Mouse (Mus musculus) ovary, adult 2 months (tissue): ENCODE measurements around the gene Gpsm2. TPM values are rescaled to one million over a fixed set of nuclear protein-coding genes. Genes with fewer than 3 reads are reported as not detected.

Experiments
- polyA plus RNA-seq: library from polyadenylated mRNA; depleted of rRNA; stranded (reverse); fragments of >200 nt; gene quantifications from 2 replicates; pipeline ENCODE4 v1.2.3, GENCODE M21; 2012; rRNA removed

The Gpsm2 gene
- 3.4 and 3.5 TPM in 2 replicates for polyA plus RNA-seq

DNA sequence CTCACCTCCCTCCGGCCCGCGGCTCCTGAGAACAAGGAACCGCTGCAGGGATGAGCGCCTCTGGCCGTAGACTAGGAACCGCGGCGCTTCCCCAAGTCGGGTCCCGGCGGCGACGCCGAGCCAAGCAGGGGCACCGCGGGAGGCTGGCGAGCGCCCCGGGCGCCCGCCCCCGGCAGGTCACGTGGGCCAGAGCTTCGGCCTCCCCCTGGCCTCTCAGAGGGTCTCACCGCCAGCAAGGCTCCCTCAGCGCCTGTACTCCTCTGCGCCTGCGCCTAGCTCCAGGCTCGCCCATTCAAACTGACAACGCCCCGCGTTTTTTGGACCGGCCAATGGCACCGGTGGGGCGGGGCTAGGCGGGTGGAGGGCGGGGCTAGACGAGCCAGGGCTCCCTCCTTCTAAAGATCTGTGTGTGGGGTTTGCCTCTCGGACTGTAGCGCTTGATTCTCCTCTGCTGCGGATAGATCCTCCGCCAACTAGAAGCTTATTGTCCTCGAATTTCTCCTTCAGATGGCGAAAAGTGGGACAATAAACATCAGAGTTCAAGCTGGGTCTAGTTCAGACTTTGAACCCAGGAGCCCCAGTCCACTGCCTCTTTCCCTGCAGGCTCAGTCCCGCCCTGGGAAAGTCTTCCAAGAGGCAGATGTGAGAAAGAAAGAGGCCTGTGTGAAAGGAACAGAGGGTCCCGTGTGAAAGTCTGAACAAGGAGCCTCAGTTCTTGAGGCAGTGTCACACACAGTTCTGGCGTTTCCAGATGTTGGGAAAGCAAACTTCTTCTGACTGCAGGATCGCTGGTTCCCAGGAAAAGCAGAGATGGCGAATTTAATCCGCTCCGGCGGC is at the start of gene Gpsm2:
TSS of gene Gpsm2 (minus strand) at position 274 of the 837 bp plus-strand sequence.

DNA sequence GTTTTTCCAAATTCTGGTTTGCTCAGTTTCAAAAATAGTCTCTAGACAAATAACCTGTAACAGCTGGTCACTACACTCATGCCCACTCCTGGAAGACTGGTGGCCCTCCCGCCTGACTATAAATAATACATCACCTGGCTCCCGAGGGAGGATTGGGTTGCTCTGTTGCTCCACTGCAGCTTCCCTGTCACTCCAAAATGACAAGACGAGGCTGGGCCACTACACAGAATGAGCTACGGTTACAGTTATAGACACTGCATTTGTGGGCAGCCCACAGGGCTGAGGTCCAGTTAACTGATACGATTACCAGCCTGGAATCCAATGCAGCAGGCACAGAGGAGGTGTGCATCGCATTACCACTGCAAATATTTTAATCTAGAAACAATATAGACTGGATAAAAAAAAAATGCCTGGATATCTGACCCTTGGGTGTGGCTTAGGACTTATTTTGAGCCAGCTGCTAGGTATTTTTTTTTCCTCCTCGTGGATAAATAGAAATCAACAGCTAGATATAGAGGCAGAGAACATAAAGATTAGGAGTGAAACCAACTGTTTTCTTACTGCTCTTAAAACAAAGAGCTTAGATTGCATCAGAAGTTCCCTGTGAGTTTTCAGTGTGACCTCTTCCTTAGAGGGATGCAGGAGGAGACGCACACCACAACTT is 17.1 kb upstream of the Gpsm2 start, which contains the start of gene Aknad1:
TSS of gene Aknad1 (plus strand) at position 614 of the 664 bp plus-strand sequence.

DNA sequence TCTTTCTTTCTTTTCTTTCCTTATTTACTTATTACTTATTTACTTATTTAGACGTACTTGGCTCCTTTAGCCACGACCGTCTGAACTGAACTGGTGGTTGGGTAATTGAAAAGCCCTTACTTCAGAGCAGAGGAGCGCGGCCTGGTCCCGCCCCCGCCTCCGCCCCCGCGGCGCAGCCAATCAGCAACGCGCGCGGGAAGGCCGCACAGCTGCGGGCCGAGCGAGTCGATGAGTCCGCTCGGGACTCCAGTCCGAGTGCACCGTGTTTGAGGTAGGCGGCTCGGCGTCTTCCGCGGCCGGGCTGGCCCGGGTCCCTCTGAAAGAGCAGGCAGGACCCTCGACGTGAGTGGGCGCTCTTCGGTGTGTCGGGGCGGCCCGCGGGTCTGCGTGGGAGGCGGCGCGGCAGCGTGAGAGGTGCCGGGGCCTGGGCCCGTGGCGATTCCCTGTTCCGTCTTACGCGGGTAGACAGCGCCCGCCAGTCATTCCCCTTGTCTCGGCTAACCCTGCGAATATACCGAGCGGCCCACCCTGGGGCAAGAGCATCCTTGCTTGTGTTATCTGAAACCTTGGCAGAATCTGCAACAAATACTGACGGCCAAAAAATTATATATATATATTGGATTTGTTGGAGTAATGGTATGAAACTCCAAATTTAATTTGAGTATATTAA is 68.3 kb downstream of the Gpsm2 start, which contains the start of gene Clcc1:
TSS of gene Clcc1 (plus strand) at position 204 of the 670 bp plus-strand sequence.

Other genes starting within 250 kb of the Gpsm2 start
- gene 1700013F07Rik, start 188.2 kb downstream of the Gpsm2 start, polyA plus RNA-seq, result 2.6 and 4.2 TPM in 2 replicates
- 4.6 and 6.4 TPM in 2 replicates for gene 5330417C22Rik, start 185.8 kb downstream of the Gpsm2 start, polyA plus RNA-seq
- 2.6 and 2.7 TPM in 2 replicates for gene Tmem167b, start 159.8 kb downstream of the Gpsm2 start, polyA plus RNA-seq
- gene Taf13, start 150.6 kb downstream of the Gpsm2 start, polyA plus RNA-seq, result 0.78 and 1.5 TPM in 2 replicates
- 5.7 and 5.9 TPM in 2 replicates for gene Wdr47, start 131.0 kb downstream of the Gpsm2 start, polyA plus RNA-seq
- gene Clcc1, start 68.4 kb downstream of the Gpsm2 start, polyA plus RNA-seq, result 29.8 and 31.1 TPM in 2 replicates
- 0.10 and 0.25 TPM in 2 replicates for gene Aknad1, start 17.3 kb upstream of the Gpsm2 start, polyA plus RNA-seq
- gene Stxbp3, start 118.2 kb upstream of the Gpsm2 start, polyA plus RNA-seq, result 5.0 and 5.8 TPM in 2 replicates
- 32.8 and 33.3 TPM in 2 replicates for gene Fndc7, start 167.7 kb upstream of the Gpsm2 start, polyA plus RNA-seq
- 89.6 and 124 TPM in 2 replicates for gene Prpf38b, start 189.4 kb upstream of the Gpsm2 start, polyA plus RNA-seq
- 0.42 and 0.67 TPM in 2 replicates for gene Henmt1, start 217.6 kb upstream of the Gpsm2 start, polyA plus RNA-seq
- 1.3 and 1.8 TPM in 2 replicates for gene Gm9857, start 218.1 kb upstream of the Gpsm2 start, polyA plus RNA-seq